Mouse (Mus musculus) right cerebral cortex, postnatal 4 days (tissue): ENCODE measurements at regions not wholly inside any gene's neighbourhood (a gene's known extent, or its start where the extent isn't known, plus 50 kb on each side); places are given as distances from the start of the nearest gene placed in this dataset.

Source experiments
- DNase-seq: peaks from one replicate; pipeline ENCODE4 v3.0.0-alpha.2; 2022

DNA sequence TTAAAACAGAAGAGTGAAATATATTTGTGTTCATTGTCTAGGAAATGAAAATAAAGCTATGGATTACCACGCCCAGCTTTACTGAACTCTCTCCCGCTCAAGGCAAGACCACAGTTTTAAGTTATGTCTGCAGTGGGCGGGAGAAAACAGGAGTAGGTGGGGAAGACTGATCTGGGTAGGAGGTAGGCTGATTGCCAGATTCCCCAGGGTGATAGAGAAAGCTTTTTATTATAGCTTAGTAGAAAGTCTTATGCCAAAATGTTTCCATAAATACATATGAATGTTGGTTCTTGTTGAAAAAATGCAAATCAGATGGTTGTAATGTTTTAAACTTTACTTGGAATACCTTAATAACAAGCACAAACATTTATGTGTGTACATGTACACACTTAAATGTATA is 50.2 kb upstream of the Mpdz start:
- DNase-seq: no peak
